Mouse (Mus musculus) left cerebral cortex, postnatal 36 days (tissue): ENCODE data around the gene Sycp2l. TPM values are rescaled to one million over a fixed set of nuclear protein-coding genes. Genes with fewer than 3 reads are reported as not detected.
"Not testable (repeated sequence)": the region's sequence is repeated elsewhere in the genome, so short reads cannot be mapped to it uniquely, and the experiment has no call there.

Experiments used
- DNase-seq, 2 experiments: peaks; one replicate each; pipeline ENCODE4 v3.0.0; 2021 to 2022; ENCODE audit warnings: low spot score in 2 of 2, mixed read lengths in 1 of 2
- intact Hi-C: fragments of 180-260 bp; cut with DNase I; formaldehyde crosslinking; loops from one replicate; pipeline ENCODE4 v1.15.1; 2025
- total RNA-seq, 2 experiments: library from RNA; stranded (reverse); gene quantifications; 2 replicates each; pipeline ENCODE4 v1.2.3; 2021

Sycp2l gene
- total RNA-seq, 2 experiments from 2014 or later, result 0.25 TPM; not detected in 1

DNA sequence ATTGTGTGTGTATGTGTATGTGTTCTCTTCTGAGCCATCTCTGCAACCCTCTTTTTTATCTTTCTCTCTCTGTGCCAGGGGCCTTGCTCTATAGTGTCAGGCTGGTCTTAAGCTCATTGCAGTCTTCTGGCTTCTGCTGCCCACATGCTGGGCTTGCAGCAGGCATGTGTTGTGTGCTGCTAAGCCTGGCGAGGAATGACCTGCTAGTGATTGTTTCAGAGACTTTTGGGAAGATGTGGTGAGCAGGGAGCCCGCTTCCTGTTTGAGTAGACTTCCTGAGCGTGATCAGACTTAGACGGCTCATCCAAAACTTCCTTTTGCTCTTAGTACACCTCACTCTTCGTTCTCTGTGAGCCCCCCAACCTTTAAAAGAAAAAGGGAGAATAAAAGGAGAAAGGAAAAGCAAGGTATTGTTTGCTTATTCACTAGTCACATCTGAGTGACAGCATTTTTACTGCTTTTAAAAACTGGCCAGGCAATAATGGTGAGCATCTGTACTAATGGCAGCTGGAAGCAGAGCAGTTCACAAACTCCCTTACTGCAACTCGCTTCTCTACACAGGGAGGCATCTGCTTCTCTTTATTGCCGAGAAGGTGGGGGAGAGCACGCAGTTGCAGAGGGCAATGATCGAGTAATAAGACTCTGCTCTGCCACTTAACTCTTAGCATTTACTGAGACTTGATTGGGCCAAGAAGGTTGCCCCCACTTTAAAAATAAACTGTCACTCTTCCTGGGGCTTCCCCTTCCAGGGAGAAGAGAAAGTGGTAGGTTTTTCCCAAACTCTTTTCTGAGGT, 5.2 kb downstream of the Sycp2l start:
- intact Hi-C loops, result no loop called here
- DNase-seq, result no peak

DNA sequence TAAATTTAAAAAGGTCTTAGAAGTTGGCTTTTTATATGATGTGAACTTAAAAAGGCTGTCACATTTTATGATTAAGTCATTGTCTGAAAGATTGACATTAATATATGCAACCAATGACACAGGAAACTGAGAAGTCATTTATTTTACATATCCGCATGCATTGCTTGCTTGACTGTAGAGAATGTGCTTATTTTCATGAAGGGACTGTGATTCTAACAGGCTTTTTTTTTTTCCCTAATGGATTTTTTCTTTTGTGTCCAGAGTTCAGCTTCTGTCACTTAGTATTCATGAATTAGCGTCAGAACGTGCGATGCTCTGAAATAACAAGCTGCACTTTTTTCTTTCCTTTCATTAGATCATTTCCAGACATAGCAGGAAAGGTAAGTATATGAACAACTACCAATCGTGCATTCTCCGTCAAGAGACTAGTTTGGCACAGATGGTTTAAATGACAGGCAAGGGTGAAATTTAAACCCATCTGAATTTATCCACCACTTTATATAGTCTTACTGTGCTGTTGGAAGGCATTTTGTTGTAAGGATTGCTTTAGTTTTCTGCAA, 9.6 kb downstream of the Sycp2l start:
- intact Hi-C loops, result no loop called here
- DNase-seq, result no peak

GRCm38 (mm10) chr13:41128326-41128725, 14.2 kb downstream of the Sycp2l start:
- no peak for DNase-seq
- intact Hi-C loops, result no loop called here

DNA sequence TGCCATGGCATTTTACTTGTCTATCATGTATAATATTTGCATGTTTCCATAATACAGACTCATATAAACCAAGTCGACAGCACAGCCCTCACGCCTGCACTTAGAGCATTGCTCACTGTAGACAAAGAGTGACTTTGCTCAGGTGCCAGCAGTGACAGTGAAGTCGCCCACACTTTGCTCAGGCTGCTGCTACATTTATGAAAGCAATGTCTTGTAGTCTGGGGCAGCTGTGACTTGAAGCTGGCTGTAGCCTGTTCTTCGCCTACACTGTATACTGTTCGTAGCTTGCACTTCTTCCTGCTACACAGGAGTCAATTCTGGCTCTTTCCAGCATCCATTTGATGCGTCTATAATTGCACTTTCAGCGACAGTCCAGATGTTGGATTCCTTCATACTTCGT, 15.0 kb downstream of the Sycp2l start:
- DNase-seq, result peak; percentile 21 to 26
- intact Hi-C loops, result no loop called here

- DNase-seq, result peak; percentile 13 to 27
- intact Hi-C loops, result no loop called here
Measured at GRCm38 (mm10) chr13:41134901-41135300, 20.8 kb downstream of the Sycp2l start.

- DNase-seq, result no peak
- intact Hi-C loops, result loop anchor here (5.0 to 10.0 kb wide), 3 partner anchors 77 to 429 kb away; partner anchors contain the start of gene Elovl2
Measured at GRCm38 (mm10) chr13:41145433-41145970, 31.4 kb downstream of the Sycp2l start.

DNA sequence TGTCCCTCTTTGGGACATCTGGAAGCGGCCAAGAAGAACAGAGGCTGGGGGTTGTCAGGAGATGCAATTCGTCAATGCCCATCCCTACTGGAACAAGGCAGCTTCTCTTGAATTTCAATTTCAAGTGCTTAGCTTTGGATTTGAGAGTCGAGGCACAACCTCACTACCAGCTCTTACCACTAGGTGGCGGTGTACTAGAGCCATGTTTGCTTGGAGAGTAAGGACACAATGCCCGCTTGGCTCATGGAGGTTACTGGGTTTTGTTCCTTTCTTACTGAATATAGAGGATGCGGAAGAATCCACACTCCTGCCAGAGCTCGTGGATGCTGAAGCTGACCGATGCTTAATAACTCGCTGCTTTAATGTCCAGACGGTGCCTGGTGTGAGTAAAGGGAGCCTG, 32.2 kb downstream of the Sycp2l start:
- intact Hi-C loops, result loop anchor here (5.0 to 10.0 kb wide), 3 partner anchors 76 to 429 kb away; partner anchors contain the start of gene Elovl2
- DNase-seq, result peak; percentile 56 to 68

GRCm38 (mm10) chr13:41153146-41153545, 39.0 kb downstream of the Sycp2l start:
- no peak for DNase-seq
- intact Hi-C loops, result no loop called here

DNA sequence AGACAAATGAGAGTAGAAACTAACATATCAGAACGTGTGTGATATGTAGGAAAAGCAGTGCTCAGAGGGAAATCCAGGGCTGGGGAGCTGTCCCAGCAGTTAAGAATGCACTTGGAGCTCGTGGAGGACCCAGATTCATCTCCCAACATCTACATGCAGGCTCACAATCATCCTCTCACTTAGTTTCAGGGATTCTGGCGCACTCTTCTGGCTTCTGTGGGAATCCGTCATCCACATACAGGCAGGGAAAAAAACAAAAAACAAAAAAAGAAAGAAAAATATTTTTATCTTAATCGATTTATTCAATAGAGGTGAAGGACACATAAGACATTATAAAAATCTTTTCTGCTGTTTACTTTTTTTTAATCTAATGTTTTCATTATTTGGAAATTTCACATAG, 44.3 kb downstream of the Sycp2l start:
- intact Hi-C loops, result no loop called here
- DNase-seq, result no peak

DNA sequence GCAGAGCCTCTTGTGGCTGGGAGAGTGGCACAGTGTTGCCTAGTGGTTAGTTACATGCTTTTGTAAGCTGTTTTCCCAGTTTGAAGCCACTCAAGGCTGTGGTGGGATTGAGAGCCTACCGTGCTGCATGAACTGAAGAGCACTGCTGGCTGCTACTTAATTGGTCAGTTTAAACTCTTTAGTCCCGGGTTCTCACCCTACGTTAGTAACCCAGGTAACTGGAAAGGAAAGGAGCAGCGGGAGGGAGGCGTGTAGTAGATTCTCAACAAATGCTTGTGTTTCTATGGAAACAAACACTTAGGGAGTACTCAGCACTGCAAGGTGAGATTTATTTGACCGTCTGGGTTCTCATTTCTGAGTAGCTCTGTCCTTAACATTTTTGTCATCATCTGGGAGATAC, 73.8 kb downstream of the Sycp2l start:
- no peak for DNase-seq
- intact Hi-C loops, result no loop called here

- DNase-seq, result no peak
- intact Hi-C loops, result no loop called here
Measured at GRCm38 (mm10) chr13:41195640-41196333, 81.7 kb downstream of the Sycp2l start.

DNA sequence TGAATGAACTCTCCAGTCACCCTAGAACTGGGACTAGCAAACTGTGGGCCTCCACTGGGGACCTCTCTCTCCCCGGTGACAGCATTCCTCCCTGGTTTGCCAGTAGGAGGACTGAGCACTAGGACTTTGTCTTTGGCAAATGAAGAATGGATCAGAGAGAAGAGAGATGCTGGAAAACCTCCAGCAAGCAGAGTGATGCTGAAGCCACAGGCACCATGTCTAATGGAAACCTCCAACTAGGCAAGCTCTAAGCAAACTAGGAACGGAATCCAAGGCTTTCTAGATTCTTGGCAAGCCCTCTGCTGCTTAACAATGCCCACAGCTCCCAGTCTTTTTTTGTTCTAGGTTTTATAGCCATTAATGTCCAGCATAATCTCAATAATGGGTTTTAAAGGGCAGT, 86.8 kb downstream of the Sycp2l start:
- DNase-seq, result no peak
- intact Hi-C loops, result no loop called here

DNA sequence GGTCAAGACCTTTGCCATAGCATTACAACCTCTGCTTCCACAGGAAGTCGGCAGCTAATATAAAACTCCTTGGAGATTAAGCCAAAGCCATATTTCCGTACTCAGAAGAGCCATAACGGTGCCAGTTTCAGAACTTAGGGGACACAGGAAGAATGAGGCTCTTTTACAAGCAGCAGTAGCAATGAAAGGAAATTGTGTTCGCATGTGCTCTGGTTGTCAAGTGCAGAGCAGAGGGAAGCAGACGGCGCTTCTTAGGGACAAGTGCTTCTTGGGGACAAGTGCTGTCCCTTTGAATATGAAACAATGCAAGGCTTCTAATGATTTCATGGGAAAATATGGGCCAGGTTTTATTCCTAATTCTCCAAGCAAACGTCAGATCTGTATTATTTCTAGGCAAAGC, 89.2 kb downstream of the Sycp2l start:
- intact Hi-C loops, result no loop called here
- no peak for DNase-seq

GRCm38 (mm10) chr13:41203691-41204090, 89.6 kb downstream of the Sycp2l start:
- intact Hi-C loops, result no loop called here
- DNase-seq, result no peak

DNA sequence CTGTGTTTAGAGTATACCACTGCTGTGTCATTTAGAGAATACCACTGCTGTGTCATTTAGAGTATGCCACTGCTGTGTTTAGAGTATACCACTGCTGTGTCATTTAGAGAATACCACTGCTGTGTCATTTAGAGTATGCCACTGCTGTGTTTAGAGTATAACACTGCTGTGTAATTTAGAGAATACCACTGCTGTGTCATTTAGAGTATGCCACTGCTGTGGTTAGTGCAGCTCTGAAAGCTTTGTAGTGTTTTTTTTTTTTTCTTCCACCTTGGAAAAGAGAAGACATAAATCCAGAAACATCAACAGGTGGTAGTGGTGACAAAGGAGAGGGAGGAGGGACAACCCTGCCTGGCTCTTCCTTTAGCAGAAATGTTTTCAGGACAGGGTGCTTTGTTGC, 91.5 kb downstream of the Sycp2l start:
- DNase-seq, intact Hi-C loops: not testable (repeated sequence)

DNA sequence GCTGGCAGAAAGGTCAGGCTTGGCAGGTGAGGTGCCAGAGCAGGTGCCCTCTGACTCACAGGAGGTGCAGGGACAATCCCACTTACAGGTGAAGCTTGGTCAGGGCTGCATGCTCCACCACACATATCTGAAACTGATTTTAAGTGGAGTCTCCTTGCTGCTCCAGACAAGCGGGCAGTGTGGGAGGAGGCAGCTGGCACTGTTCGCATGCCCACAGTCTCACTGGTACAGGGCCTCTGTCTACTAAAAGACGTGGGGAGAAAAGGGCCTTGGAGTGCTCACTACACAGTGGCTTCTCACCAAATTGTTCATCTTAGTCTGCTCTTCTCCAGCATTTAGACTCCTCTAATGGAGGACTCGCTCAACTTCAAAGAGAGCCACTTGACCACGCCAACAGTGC, 92.1 kb downstream of the Sycp2l start:
- DNase-seq, result peak; percentile 25 to 49
- intact Hi-C loops, result no loop called here

GRCm38 (mm10) chr13:41211276-41211675, 97.2 kb downstream of the Sycp2l start:
- no peak for DNase-seq
- intact Hi-C loops, result no loop called here

- no peak for DNase-seq
- intact Hi-C loops, result no loop called here
Measured at GRCm38 (mm10) chr13:41212558-41213322, 98.6 kb downstream of the Sycp2l start.

GRCm38 (mm10) chr13:41215669-41216068, 101.6 kb downstream of the Sycp2l start:
- no peak for DNase-seq
- intact Hi-C loops, result no loop called here

DNA sequence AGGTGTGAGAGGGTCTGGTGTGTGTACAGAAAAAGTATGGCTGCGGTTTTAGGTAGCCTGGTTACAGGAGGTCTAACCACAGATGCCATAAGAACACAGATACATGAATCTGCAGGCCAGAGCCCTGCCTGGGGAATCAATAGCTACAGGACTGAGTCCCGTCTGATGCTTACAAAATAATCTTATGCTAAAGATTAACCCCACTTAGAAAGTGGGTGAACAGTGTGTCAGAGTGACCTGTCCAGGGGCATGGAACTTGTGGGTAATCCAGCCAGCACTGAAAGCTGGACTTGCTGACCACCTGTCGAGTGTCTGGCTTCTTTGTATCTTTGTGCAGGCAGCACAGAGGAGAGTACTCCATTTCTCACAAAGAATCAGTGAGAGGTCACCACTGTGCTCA, 102.1 kb downstream of the Sycp2l start:
- intact Hi-C loops, result no loop called here
- DNase-seq, result no peak
